27 mouse cellular contexts compared by ENCODE assay signal in the genomic region with DNA sequence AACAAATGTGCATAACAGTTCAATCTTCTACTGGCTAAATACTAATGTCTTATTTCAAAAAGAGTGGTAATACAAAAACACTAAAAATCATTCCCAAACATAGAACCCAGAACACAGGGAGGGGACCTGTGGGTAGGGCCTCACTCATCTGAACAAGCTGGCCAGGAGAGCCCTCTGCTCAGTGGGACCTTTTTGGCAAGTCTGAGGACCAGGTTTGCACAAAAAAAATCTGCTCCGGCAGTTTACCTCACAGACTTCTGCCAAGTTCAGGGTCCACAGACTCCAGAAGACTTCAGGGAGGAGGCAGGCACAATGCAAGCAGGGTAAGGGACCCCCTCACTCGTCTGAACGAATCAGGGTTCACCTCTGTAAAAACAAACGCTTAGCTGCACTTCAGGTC.
"Had no signal": no experiment of that assay in that cellular context is flagged by ENCODE, and none has a peak within 500 bp of the region (broad histone marks: within the 10 kb centered on the region; RNA-seq: fewer than 3 reads in every experiment).

No protein-coding gene starts in this region.

- H3K9ac ChIP-seq: heart, embryonic 13.5 days; heart, embryonic 15.5 days; hindbrain, embryonic 13.5 days; hindbrain, embryonic 15.5 days; kidney, embryonic 15.5 days; limb, embryonic 13.5 days; limb, embryonic 15.5 days; liver, embryonic 12.5 days; liver, embryonic 14.5 days had no signal

- DNase-seq: gastrocnemius, adult 2 months; gastrocnemius, postnatal 10 days; gastrocnemius, postnatal 25 days; heart, adult 18-20 months; heart, postnatal 14 days; heart, postnatal 36 days; kidney, adult 11 months; kidney, adult 2 months; kidney, adult 9 months; kidney, postnatal 14 days; kidney, postnatal 36 days; layer of hippocampus, adult 9-11 months; layer of hippocampus, postnatal 36 days; left cerebral cortex, postnatal 4 days had no signal

- H3K36me3 ChIP-seq: heart, embryonic 10.5 days; heart, embryonic 13.5 days; heart, embryonic 15.5 days; hindbrain, embryonic 13.5 days; hindbrain, embryonic 15.5 days; kidney, embryonic 15.5 days; limb, embryonic 13.5 days; limb, embryonic 15.5 days; liver, embryonic 12.5 days had no signal

- H3K4me2 ChIP-seq: heart, embryonic 13.5 days; heart, embryonic 15.5 days; hindbrain, embryonic 13.5 days; hindbrain, embryonic 15.5 days; kidney, embryonic 15.5 days; limb, embryonic 13.5 days; limb, embryonic 15.5 days; liver, embryonic 12.5 days had no signal

- H3K27ac ChIP-seq: gastrocnemius, adult 2 months; heart, embryonic 10.5 days; heart, embryonic 13.5 days; heart, embryonic 15.5 days; hindbrain, embryonic 13.5 days; hindbrain, embryonic 15.5 days; hindbrain, postnatal 0 days; kidney, embryonic 15.5 days; kidney, postnatal 0 days; limb, embryonic 13.5 days; limb, embryonic 15.5 days; liver, embryonic 12.5 days; liver, embryonic 14.5 days had no signal

- H3K4me3 ChIP-seq: gastrocnemius, adult 2 months; heart, embryonic 10.5 days; heart, embryonic 13.5 days; heart, embryonic 15.5 days; hindbrain, embryonic 13.5 days; hindbrain, embryonic 15.5 days; kidney, embryonic 15.5 days; limb, embryonic 13.5 days; limb, embryonic 15.5 days; liver, embryonic 12.5 days had no signal

- H3K9me3 ChIP-seq: heart, embryonic 10.5 days; heart, embryonic 13.5 days; heart, embryonic 15.5 days; hindbrain, embryonic 13.5 days; hindbrain, embryonic 15.5 days; kidney, embryonic 15.5 days; limb, embryonic 13.5 days; limb, embryonic 15.5 days; liver, embryonic 12.5 days had no signal

- ATAC-seq: hindbrain, postnatal 0 days; intestine, embryonic 16.5 days; liver, embryonic 12.5 days had no signal

- H3K27me3 ChIP-seq: heart, embryonic 13.5 days; heart, embryonic 15.5 days; hindbrain, embryonic 13.5 days; hindbrain, embryonic 15.5 days; kidney, embryonic 15.5 days; limb, embryonic 13.5 days; limb, embryonic 15.5 days; liver, embryonic 12.5 days had no signal

- H3K4me1 ChIP-seq: heart, embryonic 10.5 days; hindbrain, embryonic 13.5 days; hindbrain, embryonic 15.5 days; liver, embryonic 12.5 days had no signal
